Mouse (Mus musculus) CH12.LX (cell line): ENCODE measurements at regions not wholly inside any gene's neighbourhood (a gene's known extent, or its start where the extent isn't known, plus 50 kb on each side); places are given as distances from the start of the nearest gene placed in this dataset.

ENCODE experiments used
- CHD1 ChIP-seq: IDR thresholded peaks from 2 replicates; pipeline ENCODE4 v1.6.1; 2012; ENCODE audit warnings: low read depth, low read length, improper control_type of control experiment, inconsistent platforms
- CTCF ChIP-seq, 2 experiments: IDR thresholded peaks in 1 of 2; conservative IDR thresholded peaks in 1 of 2; 2 replicates each; pipeline ENCODE4 v1.5.1; 2011 to 2012; ENCODE audit warnings: low read depth in 2 of 2, low read length in 2 of 2, improper control_type of control experiment in 1 of 2, inconsistent platforms in 1 of 2, mild to moderate bottlenecking in 1 of 2, moderate library complexity in 1 of 2
- EP300 ChIP-seq: IDR thresholded peaks from 2 replicates; pipeline ENCODE4 v1.6.1; 2011; ENCODE audit warnings: low read length, improper control_type of control experiment
- POLR2A ChIP-seq: IDR thresholded peaks from 2 replicates; pipeline ENCODE4 v1.6.1; 2011; ENCODE audit warnings: low read depth, mild to moderate bottlenecking, improper control_type of control experiment, low read length
- RAD21 ChIP-seq: IDR thresholded peaks from 2 replicates; pipeline ENCODE4 v1.6.1; 2011; ENCODE audit warnings: low read depth, mild to moderate bottlenecking, low read length, improper control_type of control experiment, moderate library complexity
- RCOR1 ChIP-seq: conservative IDR thresholded peaks from 2 replicates; pipeline ENCODE4 v1.6.1; 2012; ENCODE audit warnings: low read depth, mild to moderate bottlenecking, inconsistent platforms, low read length, improper control_type of control experiment
- UBTF ChIP-seq: IDR thresholded peaks from 2 replicates; pipeline ENCODE4 v1.6.1; 2012; ENCODE audit warnings: low read depth, mild to moderate bottlenecking, inconsistent platforms, low read length, improper control_type of control experiment, moderate library complexity
- USF1 ChIP-seq: IDR thresholded peaks from 2 replicates; pipeline ENCODE4 v1.6.1; 2014; ENCODE audit warnings: low read depth, mild to moderate bottlenecking, inconsistent platforms, low read length, improper control_type of control experiment
- USF2 ChIP-seq: conservative IDR thresholded peaks from 2 replicates; pipeline ENCODE4 v1.6.1; 2011; ENCODE audit warnings: low read depth, low read length, improper control_type of control experiment
- ZC3H11A ChIP-seq: IDR thresholded peaks from 2 replicates; pipeline ENCODE4 v1.6.1; 2012; ENCODE audit warnings: low read depth, mild to moderate bottlenecking, inconsistent platforms, low read length, improper control_type of control experiment
- ZNF384 ChIP-seq: IDR thresholded peaks from 2 replicates; pipeline ENCODE4 v1.6.1; 2012; ENCODE audit warnings: low read depth, low read length, improper control_type of control experiment, inconsistent platforms

DNA sequence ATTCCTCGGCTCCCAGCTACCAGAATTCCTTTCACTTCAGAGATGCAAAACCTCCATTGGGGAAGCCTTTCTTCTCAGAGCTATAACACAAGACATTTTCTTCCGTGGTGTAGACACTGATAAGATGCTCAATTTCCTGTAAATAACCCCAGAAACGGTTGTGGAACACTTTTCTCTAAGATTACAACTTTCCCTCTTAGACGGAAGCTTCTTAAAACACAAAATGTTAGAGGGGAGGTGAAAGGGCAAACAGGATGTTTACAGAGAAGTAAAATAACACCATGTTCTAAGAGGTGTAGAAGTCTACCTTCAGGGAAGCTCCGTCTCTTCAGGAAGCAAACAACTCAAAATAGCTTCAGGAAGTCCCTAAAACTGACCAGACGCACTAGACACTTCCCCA is 65.4 kb upstream of the Sv2b start:
- no peak for TF ChIP-seq RAD21
- TF ChIP-seq USF2, result no peak
- no peak for TF ChIP-seq CHD1
- no peak for TF ChIP-seq ZNF384
- TF ChIP-seq EP300, result no peak
- TF ChIP-seq POLR2A, result no peak
- TF ChIP-seq RCOR1, result no peak
- no peak for TF ChIP-seq UBTF
- no peak for TF ChIP-seq ZC3H11A
- no peak for TF ChIP-seq USF1
- TF ChIP-seq CTCF (conservative IDR thresholded peaks at IDR 0.05 in 1 of 2, IDR thresholded peaks at IDR 0.05 in 1 of 2; ENCODE audit: low read depth in 2 of 2, low read length in 2 of 2), result no peak
